In the genomic region with DNA sequence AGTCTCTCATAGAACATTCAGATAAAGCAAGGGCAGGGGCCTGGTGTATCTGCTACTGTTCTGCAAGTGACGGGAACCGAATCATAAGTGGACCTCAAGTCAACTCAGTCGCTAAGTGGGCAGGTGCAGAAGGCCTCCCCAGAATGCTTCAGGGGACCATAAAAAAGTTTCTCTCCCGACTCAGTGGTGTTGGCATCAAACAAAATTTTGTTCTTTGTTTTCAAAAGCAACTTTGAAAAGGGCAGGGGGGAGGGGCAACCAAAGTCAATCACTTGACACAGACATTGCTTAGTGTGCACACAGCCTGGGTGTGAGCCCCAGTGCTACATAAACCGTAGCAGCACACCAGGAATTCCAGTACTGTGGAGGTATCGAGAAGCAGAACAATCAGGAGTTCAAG, we compare ENCODE assay signal across 20 mouse cellular contexts.
DNase-seq lines count a peak whose midpoint lies in the region; ATAC-seq and TF ChIP-seq lines count a peak whose summit lies in the region.
"Had no signal": no experiment of that assay in that cellular context is flagged by ENCODE, and none has a peak within 500 bp of the region (broad histone marks: within the 10 kb centered on the region; RNA-seq: fewer than 3 reads in every experiment).

No protein-coding gene starts in this region.

- H3K36me3 ChIP-seq in thymus, adult 2 months (ENCODE audit: control insufficient read depth, insufficient read depth, low read length), result no peaks in the 10 kb centered on the region
- H3K36me3 ChIP-seq in forebrain, embryonic 11.5 days (ENCODE audit: control insufficient read depth, insufficient read depth, low read length), result no peaks in the 10 kb centered on the region
- H3K36me3 ChIP-seq: embryonic facial prominence, embryonic 10.5 days; heart, embryonic 12.5 days; hindbrain, embryonic 15.5 days had no signal

- peak overlapping the region; percentile 64 for H3K27ac ChIP-seq in thymus, adult 2 months (ENCODE audit: control insufficient read depth, insufficient read depth, low read length)
- no peak overlapping the region for H3K27ac ChIP-seq in forebrain, embryonic 11.5 days (ENCODE audit: low read depth, low read length)
- H3K27ac ChIP-seq: embryonic facial prominence, embryonic 10.5 days; hindbrain, embryonic 15.5 days had no signal

- peak; percentile 53 for DNase-seq in CD4-positive helper T cell, adult 2 months (ENCODE audit: low read depth, low spot score)
- DNase-seq in T-cell, adult 2 months (ENCODE audit: low spot score), result peak; percentile 62
- DNase-seq in thymus, adult 2 months, result peak; percentile 60
- DNase-seq in thymus, postnatal 25 days, result peak; percentile 63
- DNase-seq in forebrain, embryonic 11.5 days (ENCODE audit: low spot score), result no peak
- DNase-seq in lung, adult 18-20 months, result no peak
- no peak for DNase-seq in testis, postnatal 10 days (ENCODE audit: low spot score)
- DNase-seq: adrenal gland, adult 2 months; adrenal gland, postnatal 25 days; cerebellum, adult 2 months; cerebellum, postnatal 10 days; gastrocnemius, postnatal 10 days; heart, postnatal 36 days had no signal

- WGBS in thymus, adult 2 months, result 48% methylated on average over 6 of the region's 6 CpGs
- WGBS in forebrain, embryonic 11.5 days, result 82% methylated on average over 6 of the region's 6 CpGs

- TF ChIP-seq POLR2A in thymus, adult 2 months (IDR thresholded peaks at IDR 0.05; ENCODE audit: control insufficient read depth, extremely low read depth, insufficient read depth, low read length, poor library complexity), result no peak

- H3K4me3 ChIP-seq in thymus, adult 2 months (ENCODE audit: control insufficient read depth, insufficient read depth, low read length), result no peak overlapping the region
- no peak overlapping the region for H3K4me3 ChIP-seq in forebrain, embryonic 11.5 days (ENCODE audit: low read depth, low read length)
- H3K4me3 ChIP-seq: embryonic facial prominence, embryonic 10.5 days; heart, embryonic 12.5 days; hindbrain, embryonic 15.5 days had no signal

- TF ChIP-seq CTCF in thymus, adult 2 months (IDR thresholded peaks at IDR 0.05; ENCODE audit: borderline replicate concordance, control insufficient read depth, extremely low read depth, insufficient read depth, low read length, poor library complexity), result no peak

- peaks cover 42% of the 10 kb centered on the region for H3K4me1 ChIP-seq in thymus, adult 2 months (replicated peaks; ENCODE audit: control insufficient read depth, insufficient read depth, low read length)
- H3K4me1 ChIP-seq in forebrain, embryonic 11.5 days (replicated peaks; ENCODE audit: control insufficient read depth, insufficient read depth, low read length), result no peaks in the 10 kb centered on the region
- H3K4me1 ChIP-seq: embryonic facial prominence, embryonic 10.5 days; hindbrain, embryonic 15.5 days had no signal

- no peak overlapping the region for H3K9ac ChIP-seq in forebrain, embryonic 11.5 days (ENCODE audit: low read length)
- H3K9ac ChIP-seq: heart, embryonic 12.5 days; hindbrain, embryonic 15.5 days had no signal

- H3K27me3 ChIP-seq in thymus, adult 2 months (ENCODE audit: control insufficient read depth, insufficient read depth, low read length), result no peaks in the 10 kb centered on the region
- no peaks in the 10 kb centered on the region for H3K27me3 ChIP-seq in forebrain, embryonic 11.5 days (ENCODE audit: control insufficient read depth, insufficient read depth, low read length)
- H3K27me3 ChIP-seq: CH12.LX; heart, embryonic 12.5 days; hindbrain, embryonic 15.5 days; Patski had no signal

- H3K4me2 ChIP-seq in forebrain, embryonic 11.5 days (ENCODE audit: low read depth, low read length, severe bottlenecking), result no peak overlapping the region
- H3K4me2 ChIP-seq: heart, embryonic 12.5 days; hindbrain, embryonic 15.5 days had no signal

- H3K9me3 ChIP-seq in forebrain, embryonic 11.5 days (ENCODE audit: control insufficient read depth, low read length), result no peaks in the 10 kb centered on the region
- H3K9me3 ChIP-seq: embryonic facial prominence, embryonic 10.5 days; hindbrain, embryonic 15.5 days had no signal

- ATAC-seq in forebrain, embryonic 11.5 days (replicated peaks; ENCODE audit: low FRiP score), result no peak
- ATAC-seq: forebrain, embryonic 14.5 days; inflammation-experienced regulatory T-cells, adult 6 months; Patski had no signal

Comparison
In these comparisons a context has a peak if more than half of its experiments do, and no peak if none do; other contexts are left out.
1. DNase-seq: peak in CD4-positive helper T cell, adult 2 months (single experiment), T-cell, adult 2 months (single experiment), thymus, adult 2 months (single experiment) and thymus, postnatal 25 days (single experiment); none in forebrain, embryonic 11.5 days (single experiment), lung, adult 18-20 months (0 of 2) and testis, postnatal 10 days (single experiment).